Mouse (Mus musculus) forebrain, embryonic 12.5 days (tissue): ENCODE data around the gene Itpr3. TPM values are rescaled to one million over a fixed set of nuclear protein-coding genes. Genes with fewer than 3 reads are reported as not detected.

Experiments used
- ATAC-seq: fragments of 200-750 bp; cut with Nextera tagmentation; 2 replicates; pipeline ENCODE4 v1.8.0; 2017; ENCODE audit warnings: moderate TSS enrichment; ENCODE audit not compliant: low FRiP score
- H3K27ac ChIP-seq: fragments of 300-500 bp; sonication (generic); 2 replicates; pipeline ENCODE4 v1.5.1; 2016; ENCODE audit warnings: mild to moderate bottlenecking
- H3K27me3 ChIP-seq: fragments of 300-500 bp; sonication (generic); 2 replicates; pipeline ENCODE4 v1.6.1; 2016; ENCODE audit warnings: mild to moderate bottlenecking
- H3K36me3 ChIP-seq: fragments of 300-500 bp; sonication (generic); replicated peaks from 2 replicates; pipeline ENCODE4 v1.6.1; 2016; ENCODE audit warnings: mild to moderate bottlenecking
- H3K4me1 ChIP-seq: fragments of 300-500 bp; sonication (generic); 2 replicates; pipeline ENCODE4 v1.6.1; 2016
- H3K4me2 ChIP-seq: fragments of 300-500 bp; sonication (generic); 2 replicates; pipeline ENCODE4 v1.6.1; 2016; ENCODE audit warnings: mild to moderate bottlenecking, moderate library complexity
- H3K4me3 ChIP-seq: fragments of 300-500 bp; sonication (generic); replicated peaks from 2 replicates; pipeline ENCODE4 v1.5.1; 2016; ENCODE audit warnings: mild to moderate bottlenecking
- H3K9ac ChIP-seq: fragments of 300-500 bp; sonication (generic); 2 replicates; pipeline ENCODE4 v1.6.1; 2016; ENCODE audit warnings: mild to moderate bottlenecking
- H3K9me3 ChIP-seq: fragments of 300-500 bp; sonication (generic); 2 replicates; pipeline ENCODE4 v1.6.1; 2016
- WGBS: fragments of 180-500 bp; shearing (Covaris S2); methylation state at CpG from one replicate; pipeline ENCODE4 v1.1.7; 2016; 5-methylcytosine and 5-hydroxymethylcytosine counted together
- polyA plus RNA-seq: library from polyadenylated mRNA; unstranded; fragments of >200 nt; fragmentation: Nextera tagmentation; extraction: Ambion mirVana; gene quantifications from 2 replicates; pipeline ENCODE4 v1.2.1, GENCODE M21; 2016

Itpr3 gene
- polyA plus RNA-seq, 1 experiment from 2014 or later, result 1.6 TPM

DNA sequence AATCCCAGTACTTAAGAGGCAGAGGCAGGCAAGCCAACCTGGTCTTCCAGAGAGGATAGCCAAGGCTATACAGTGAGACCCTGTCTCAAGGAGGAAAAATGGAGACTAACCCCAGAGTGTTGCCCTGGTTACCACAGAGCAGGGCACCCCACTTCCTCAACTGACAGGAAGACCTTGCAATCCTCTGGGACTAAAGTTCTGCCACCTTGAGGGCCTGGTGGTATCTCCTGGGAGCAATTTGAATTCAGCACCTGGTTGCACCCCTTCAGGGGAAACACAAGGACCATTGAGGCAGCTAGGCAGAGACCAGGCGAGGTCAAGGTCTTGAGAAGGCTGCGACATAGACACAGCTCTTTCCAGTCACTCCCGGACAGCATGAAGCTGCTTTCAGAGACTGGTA is 31.2 kb upstream of the Itpr3 start:
- H3K9ac ChIP-seq, result no peak overlapping the region
- H3K9me3 ChIP-seq, result no peaks in the 10 kb centered on the region
- no peaks in the 10 kb centered on the region for H3K27me3 ChIP-seq
- H3K4me1 ChIP-seq, result peaks cover 10% of the 10 kb centered on the region
- H3K36me3 ChIP-seq, result peaks cover 47% of the 10 kb centered on the region
- no peak for ATAC-seq
- no peak overlapping the region for H3K4me3 ChIP-seq
- 95% methylated on average over 3 of the region's 3 CpGs for WGBS
- H3K4me2 ChIP-seq, result no peak overlapping the region
- H3K27ac ChIP-seq, result no peak overlapping the region

DNA sequence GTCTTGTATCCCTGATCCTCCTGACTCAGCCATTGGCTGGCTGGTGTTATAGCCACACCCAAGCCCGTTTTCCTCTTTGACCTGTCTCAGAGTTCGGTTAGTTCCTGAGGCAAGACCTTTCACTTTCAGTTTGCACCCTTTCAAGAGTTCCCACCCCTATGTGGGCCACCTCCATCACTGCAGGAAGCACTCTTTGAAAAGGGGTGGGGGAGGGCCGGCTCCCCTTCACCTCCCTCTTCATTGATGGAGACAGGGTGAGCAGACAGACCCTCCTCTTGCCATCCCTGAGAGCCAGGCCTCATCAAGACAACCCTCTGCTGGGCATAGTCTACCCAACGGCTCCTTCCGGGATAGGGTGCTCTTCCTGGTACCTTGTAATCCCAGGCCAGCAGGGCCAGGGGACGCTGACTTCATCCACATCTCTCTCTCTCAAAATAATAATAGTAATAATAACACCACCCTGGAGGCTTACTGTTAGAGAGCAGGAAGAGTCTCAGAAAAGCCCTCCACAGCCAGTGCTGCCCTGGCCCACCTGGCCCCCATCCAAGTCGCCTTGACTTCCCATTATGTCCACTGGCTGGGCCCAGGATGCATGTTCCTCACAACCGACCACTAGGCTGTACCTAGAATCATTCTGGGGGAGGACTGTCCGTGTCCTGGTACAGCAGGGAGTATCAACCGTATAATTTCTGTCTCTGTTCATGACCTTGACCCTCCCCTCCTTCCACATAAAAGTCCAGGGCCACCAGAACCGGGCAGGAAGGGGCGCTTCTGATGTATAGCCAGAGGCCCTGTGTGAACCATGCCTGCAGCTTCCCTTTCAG is 29.4 kb upstream of the Itpr3 start:
- H3K4me1 ChIP-seq, result peaks cover 10% of the 10 kb centered on the region
- no peaks in the 10 kb centered on the region for H3K9me3 ChIP-seq
- peaks cover 5% of the 10 kb centered on the region; the same call in 1 of the 2 replicates for H3K27me3 ChIP-seq
- H3K27ac ChIP-seq, result peak overlapping the region; percentile 37; the same call in 1 of the 2 replicates
- 0 out of 2 replicates have a peak, but pooled peaks have one; percentile 25 for ATAC-seq
- WGBS, result 43% methylated on average over 12 of the region's 12 CpGs
- peak overlapping the region; percentile 55 for H3K4me3 ChIP-seq
- H3K4me2 ChIP-seq, result peak overlapping the region; percentile 75
- peaks cover 30% of the 10 kb centered on the region for H3K36me3 ChIP-seq
- peak overlapping the region; percentile 86 for H3K9ac ChIP-seq

DNA sequence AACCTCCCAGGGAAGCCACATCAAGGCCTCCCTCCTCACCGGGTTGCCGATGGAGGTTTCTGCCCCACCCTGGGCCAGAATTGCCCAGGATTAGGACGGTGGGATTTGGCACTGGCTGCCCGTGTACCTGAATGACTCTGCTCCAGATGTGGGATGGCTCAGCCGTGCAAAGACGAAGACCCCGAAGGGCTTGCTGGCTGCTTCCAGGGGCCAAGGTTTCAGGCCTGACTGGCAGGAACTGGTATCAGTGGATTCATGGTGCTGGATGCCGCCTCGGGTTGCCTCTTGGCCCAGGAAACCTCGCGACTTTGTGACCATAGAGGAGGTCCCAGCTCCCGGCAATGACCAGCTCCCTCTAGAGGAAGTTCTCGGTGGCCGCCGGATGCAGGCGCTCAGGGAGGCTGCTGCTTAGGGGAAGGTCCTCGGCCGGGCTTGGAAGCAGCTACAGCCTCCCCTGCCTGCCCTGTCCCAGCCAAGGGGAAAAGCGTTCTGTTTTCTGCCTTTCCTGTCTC is 28.8 kb upstream of the Itpr3 start:
- Histone ChIP-seq H3K36me3 (peaks cover 25% of the 10 kb centered on the region), H3K27me3 (peaks cover 5% of the 10 kb centered on the region; the same call in 1 of the 2 replicates), H3K9ac (peak overlapping the region; percentile 86), H3K4me1 (peaks cover 13% of the 10 kb centered on the region), H3K4me2 (peak overlapping the region; percentile 75), H3K4me3 (peak overlapping the region; percentile 55), H3K9me3 (no peaks in the 10 kb centered on the region), H3K27ac (peak overlapping the region; percentile 37; the same call in 1 of the 2 replicates)
- WGBS, result 2% methylated on average over 19 of the region's 19 CpGs
- ATAC-seq, result peak; percentile 78

- Histone ChIP-seq H3K4me2 (peak within 1 kb of the TSS; percentile 75), H3K4me1 (peaks cover 13% of the 10 kb centered on the region), H3K4me3 (peak within 1 kb of the TSS; percentile 55), H3K36me3 (peaks cover 21% of the 10 kb centered on the region), H3K9ac (peak within 1 kb of the TSS; percentile 86), H3K9me3 (no peaks in the 10 kb centered on the region), H3K27ac (peak within 1 kb of the TSS; percentile 37; the same call in 1 of the 2 replicates), H3K27me3 (peaks cover 5% of the 10 kb centered on the region; the same call in 1 of the 2 replicates)
- ATAC-seq, result 0 out of 2 replicates have a peak, but pooled peaks have one; percentile 27
- 77% methylated on average over 3 of the region's 4 CpGs for WGBS
These were observed 28.2 kb upstream of the Itpr3 start, which contains the start of gene Bak1 for GRCm38 (mm10) chr17:27028909-27029308. Bak1 (minus strand) TSS chr17:27029009.

DNA sequence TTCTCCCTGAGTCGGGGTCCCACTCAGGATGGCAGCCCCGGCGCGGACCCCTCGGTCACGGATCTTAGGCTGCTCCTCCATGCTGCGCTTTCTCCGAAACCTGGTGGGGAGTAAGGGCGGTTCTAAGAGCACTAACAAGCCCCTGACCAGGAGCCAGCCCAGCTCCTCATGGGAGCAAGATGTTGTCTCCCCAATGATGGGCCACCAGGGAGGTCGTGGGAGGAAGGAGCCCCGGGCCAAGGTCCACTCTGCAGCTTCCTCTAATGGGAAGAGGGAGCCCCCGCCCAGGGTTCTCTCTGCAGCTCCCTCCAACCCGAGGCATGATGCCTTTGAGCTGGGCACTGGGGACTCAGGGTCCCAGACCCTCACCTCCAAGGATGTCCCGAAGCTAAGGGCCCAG is 27.7 kb upstream of the Itpr3 start:
- Histone ChIP-seq H3K4me3 (no peak overlapping the region), H3K4me1 (peaks cover 13% of the 10 kb centered on the region), H3K27ac (no peak overlapping the region), H3K27me3 (peaks cover 5% of the 10 kb centered on the region; the same call in 1 of the 2 replicates), H3K9me3 (no peaks in the 10 kb centered on the region), H3K9ac (no peak overlapping the region), H3K4me2 (no peak overlapping the region), H3K36me3 (peaks cover 18% of the 10 kb centered on the region)
- WGBS, result 91% methylated on average over 14 of the region's 14 CpGs
- ATAC-seq, result no peak

GRCm38 (mm10) chr17:27030896-27031295 is 26.2 kb upstream of the Itpr3 start:
- Histone ChIP-seq H3K9me3 (no peaks in the 10 kb centered on the region), H3K4me1 (peaks cover 13% of the 10 kb centered on the region), H3K4me2 (no peak overlapping the region), H3K4me3 (no peak overlapping the region), H3K9ac (no peak overlapping the region), H3K27ac (no peak overlapping the region), H3K27me3 (peaks cover 5% of the 10 kb centered on the region; the same call in 1 of the 2 replicates), H3K36me3 (peaks cover 4% of the 10 kb centered on the region; the same call in 1 of the 2 replicates)
- 90% methylated on average over 4 of the region's 4 CpGs for WGBS
- ATAC-seq, result no peak

- Histone ChIP-seq H3K4me1 (peaks cover 10% of the 10 kb centered on the region), H3K36me3 (no peaks in the 10 kb centered on the region), H3K27me3 (peaks cover 5% of the 10 kb centered on the region; the same call in 1 of the 2 replicates), H3K27ac (no peak overlapping the region), H3K4me3 (no peak overlapping the region), H3K9ac (no peak overlapping the region), H3K9me3 (no peaks in the 10 kb centered on the region), H3K4me2 (0 out of 2 replicates have a peak overlapping the region, but pooled peaks have one; percentile 11)
- 71% methylated on average over 7 of the region's 7 CpGs for WGBS
- ATAC-seq, result no peak
These were observed 24.8 kb upstream of the Itpr3 start for GRCm38 (mm10) chr17:27032328-27032727.

GRCm38 (mm10) chr17:27032869-27033268 is 24.2 kb upstream of the Itpr3 start:
- Histone ChIP-seq H3K36me3 (no peaks in the 10 kb centered on the region), H3K9me3 (no peaks in the 10 kb centered on the region), H3K4me1 (peaks cover 4% of the 10 kb centered on the region), H3K27me3 (peaks cover 5% of the 10 kb centered on the region; the same call in 1 of the 2 replicates), H3K27ac (no peak overlapping the region), H3K4me3 (no peak overlapping the region), H3K4me2 (peak overlapping the region; percentile 11; the same call in 1 of the 2 replicates), H3K9ac (no peak overlapping the region)
- 1% methylated on average over 14 of the region's 14 CpGs for WGBS
- ATAC-seq, result peak; percentile 47

DNA sequence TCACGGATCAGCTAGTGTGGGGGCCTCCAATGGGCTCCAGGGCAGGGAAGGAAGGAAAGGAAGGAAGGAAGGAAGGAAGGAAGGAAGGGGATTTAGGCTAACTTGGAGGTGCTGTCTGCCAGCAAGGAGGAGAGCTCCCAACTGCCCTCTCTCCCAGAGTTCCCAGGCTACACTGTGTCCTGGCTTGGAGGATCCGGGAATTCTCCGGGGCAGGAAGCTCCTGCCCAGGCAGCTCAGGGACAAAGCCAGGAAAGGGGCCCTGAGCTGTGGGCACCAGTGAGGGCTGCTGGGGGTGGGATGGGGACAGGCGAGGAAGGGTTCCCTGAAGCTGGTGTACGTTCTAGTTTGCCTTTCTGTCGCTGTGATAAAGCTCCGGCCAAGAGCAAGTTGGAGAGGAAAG is 20.6 kb upstream of the Itpr3 start:
- 69% methylated on average over 7 of the region's 7 CpGs for WGBS
- Histone ChIP-seq H3K4me2 (no peak overlapping the region), H3K4me1 (peaks cover 32% of the 10 kb centered on the region), H3K36me3 (no peaks in the 10 kb centered on the region), H3K9me3 (no peaks in the 10 kb centered on the region), H3K27me3 (peaks cover 10% of the 10 kb centered on the region), H3K9ac (no peak overlapping the region), H3K4me3 (no peak overlapping the region), H3K27ac (no peak overlapping the region)
- ATAC-seq, result no peak

DNA sequence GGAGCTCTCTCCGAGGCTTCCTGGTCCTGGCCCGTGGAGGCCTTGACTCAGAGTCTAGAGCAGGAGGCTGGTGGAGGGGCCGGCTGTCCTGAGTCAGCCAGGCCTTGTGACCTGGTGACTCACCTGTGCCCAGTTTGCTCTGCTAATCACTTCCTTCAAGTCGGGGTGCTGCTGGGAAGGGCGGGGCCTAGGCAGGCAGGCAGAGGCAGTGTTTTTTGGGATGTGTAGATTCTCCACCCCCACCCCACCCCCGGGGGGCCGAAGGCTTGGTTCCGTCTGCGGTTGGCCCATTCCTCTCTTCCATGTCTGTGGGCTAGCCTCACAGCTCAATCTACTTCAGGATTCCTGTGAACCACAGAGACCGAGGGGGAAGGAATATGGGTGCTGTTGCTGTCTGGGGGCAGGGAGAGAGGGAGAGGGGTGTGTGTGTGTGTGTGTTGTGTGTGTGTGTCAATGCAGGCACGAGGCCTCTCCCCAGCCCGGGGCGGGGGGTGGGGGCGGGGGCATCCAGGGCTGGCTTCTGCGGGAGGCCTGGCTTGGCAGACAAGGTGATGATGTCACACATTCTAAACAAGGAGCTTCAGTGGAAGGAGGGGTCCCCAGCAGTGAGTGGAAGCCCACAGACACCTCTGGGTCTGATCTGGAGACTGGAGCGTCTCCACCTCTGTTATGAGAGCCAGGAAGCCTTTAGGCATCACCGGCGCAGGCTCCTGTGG is 18.6 kb upstream of the Itpr3 start:
- no peak overlapping the region for H3K27ac ChIP-seq
- H3K9me3 ChIP-seq, result no peaks in the 10 kb centered on the region
- 40% methylated on average over 17 of the region's 18 CpGs for WGBS
- no peak overlapping the region for H3K4me3 ChIP-seq
- peaks cover 9% of the 10 kb centered on the region; the same call in 1 of the 2 replicates for H3K27me3 ChIP-seq
- H3K36me3 ChIP-seq, result no peaks in the 10 kb centered on the region
- peaks cover 30% of the 10 kb centered on the region for H3K4me1 ChIP-seq
- no peak overlapping the region for H3K4me2 ChIP-seq
- H3K9ac ChIP-seq, result no peak overlapping the region
- ATAC-seq, result no peak

DNA sequence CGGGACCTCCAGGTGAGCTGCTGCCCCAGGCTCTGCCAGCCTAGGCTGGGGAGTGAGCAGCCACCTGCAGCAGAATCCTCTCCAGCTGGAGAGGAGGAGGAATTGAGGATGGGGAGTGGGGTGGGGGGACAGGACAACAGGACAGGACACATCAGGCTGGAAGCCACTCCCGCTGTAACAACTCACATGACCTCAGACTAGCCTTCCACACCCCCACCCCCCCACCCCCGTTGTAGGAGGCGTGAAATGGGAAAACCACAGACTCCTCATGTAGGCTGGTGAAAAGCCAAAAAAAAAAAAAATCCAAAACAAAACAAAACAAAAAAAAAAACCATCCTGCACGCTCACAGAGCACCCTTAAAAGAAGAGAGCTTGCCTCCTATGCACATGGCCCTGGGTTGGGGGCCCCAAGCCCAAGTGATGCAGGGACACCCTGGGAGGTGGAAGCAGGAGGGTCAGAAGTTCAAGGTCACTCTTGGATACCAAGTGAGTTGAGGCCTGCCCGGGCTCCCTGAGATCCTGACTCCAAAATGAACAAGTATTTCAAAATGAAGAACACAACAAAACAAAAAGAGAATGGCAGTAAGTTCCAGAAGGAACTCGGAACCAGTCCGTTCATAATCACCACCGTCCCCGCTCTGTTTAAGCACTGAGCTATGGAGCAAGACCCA is 17.5 kb upstream of the Itpr3 start:
- Histone ChIP-seq H3K27me3 (peaks cover 9% of the 10 kb centered on the region; the same call in 1 of the 2 replicates), H3K4me1 (peaks cover 30% of the 10 kb centered on the region), H3K36me3 (no peaks in the 10 kb centered on the region), H3K4me2 (no peak overlapping the region), H3K4me3 (no peak overlapping the region), H3K9me3 (no peaks in the 10 kb centered on the region), H3K27ac (peak overlapping the region; percentile 69; the same call in 1 of the 2 replicates), H3K9ac (peak overlapping the region; percentile 17; the same call in 1 of the 2 replicates)
- 71% methylated on average over 10 of the region's 10 CpGs for WGBS
- no peak for ATAC-seq
